Mouse (Mus musculus): ENCODE measurements around the gene Cbl. TPM values are rescaled to one million over a fixed set of nuclear protein-coding genes. Genes with fewer than 3 reads are reported as not detected.
"Not testable (repeated sequence)": the region's sequence is repeated elsewhere in the genome, so short reads cannot be mapped to it uniquely, and the experiment has no call there.

The Cbl gene
- total RNA-seq, 2 experiments from 2014 or later = 61.7 to 66.5 TPM

DNA sequence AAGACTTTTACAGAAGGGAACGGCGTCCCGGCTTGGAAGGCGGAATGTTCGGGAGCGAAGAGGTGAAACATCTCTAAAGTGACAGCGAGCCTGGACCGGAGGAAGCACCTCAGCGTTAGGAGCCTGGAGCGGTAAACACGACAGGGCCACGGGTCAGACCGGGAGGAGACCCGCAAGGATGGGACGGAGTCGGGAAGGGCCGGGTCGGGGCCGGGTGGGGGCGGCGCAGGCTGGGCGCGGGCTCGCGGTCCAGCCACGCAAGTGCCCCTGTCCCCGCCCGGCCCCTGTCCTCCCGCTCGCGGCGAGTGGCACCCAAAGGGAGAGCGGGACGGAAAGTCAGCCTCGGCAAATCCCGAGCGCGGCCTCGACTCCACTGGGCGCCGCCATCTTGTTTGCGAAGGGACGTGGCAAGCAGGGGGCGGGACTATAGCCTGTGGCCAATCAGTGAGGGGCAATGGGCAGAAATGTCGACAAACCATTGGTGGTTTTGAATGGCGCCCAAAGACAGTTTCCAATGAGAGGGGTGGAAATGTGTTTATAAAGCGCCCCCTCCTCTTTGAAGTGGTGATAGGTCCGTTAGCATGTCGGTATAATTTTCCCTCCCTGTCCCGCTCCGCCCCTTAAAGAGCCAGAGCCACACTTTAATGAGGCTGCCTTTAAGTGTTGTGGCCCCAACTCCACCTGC lies 120.6 kb downstream of the Cbl start, which contains the start of the genes Gm49380 and Rnf26:
Gm49380 (minus strand) TSS at position 396 of the 685 bp plus-strand sequence.
Rnf26 (minus strand) TSS at position 413 of the 685 bp plus-strand sequence.
- DNase-seq (ENCODE audit: low spot score in 2 of 2) = peak; percentile 94 to 98
- no peak for TF ChIP-seq CTCF (conservative IDR thresholded peaks at IDR 0.05)
- H3K4me3 ChIP-seq = peak within 1 kb of the TSS; percentile 65
- peak within 1 kb of the TSS; percentile 76 for H3K27ac ChIP-seq

DNA sequence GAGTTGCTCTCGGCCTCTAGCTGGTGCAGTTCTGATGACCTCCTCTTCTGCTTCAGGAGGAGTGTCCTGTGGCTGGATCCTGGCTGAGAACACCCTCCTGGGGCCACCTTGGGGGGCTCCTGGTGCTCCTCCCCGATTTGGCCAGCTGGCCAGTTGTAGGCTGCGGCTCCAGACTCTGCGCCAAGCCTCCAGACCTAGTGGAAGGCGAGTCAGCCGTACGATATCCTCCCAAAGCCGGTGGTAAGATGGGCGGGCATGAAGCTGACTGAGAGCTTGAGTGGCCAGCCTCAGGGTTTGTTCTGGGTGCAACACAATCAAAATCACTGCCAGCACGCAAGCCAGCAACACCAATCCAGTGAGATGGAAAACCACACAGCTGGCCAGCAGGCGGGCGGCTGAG lies 121.9 kb downstream of the Cbl start:
- H3K4me3 ChIP-seq; DNase-seq (ENCODE audit: low spot score in 2 of 2); H3K27ac ChIP-seq: not testable (repeated sequence)

DNA sequence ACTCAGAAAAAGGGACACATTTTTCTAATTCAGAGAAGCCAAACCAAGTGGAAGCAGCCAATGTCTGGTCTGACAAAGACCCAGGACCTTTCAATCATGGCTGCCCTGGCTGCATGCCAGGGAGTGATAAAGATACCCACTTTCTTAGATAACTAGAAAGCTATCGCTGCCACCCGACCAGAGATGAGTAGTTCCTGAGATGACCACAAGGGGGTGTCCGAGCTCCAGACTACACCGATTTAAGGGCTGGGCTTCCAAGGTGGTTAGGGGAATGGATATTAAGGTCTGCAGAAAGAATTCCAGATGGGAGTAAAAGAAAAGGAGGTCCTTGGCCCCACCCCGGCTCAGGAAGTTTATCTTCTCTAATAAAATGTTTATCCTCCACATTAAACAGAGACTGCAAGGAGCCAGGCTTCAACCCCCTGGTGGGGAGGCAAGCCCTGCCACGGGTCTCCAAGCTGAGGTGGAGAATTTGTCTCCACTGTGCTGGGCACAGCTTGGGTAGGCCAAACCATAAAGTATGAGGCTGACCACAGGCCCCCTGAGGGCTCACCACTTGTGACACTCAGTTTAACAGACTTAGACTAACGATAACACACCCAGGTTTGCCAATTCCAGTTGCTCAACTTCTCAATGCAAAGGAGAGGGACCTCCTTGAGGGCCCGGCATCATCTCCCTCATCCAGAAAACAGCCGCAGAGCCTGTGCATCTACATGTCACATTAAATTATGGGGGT lies 124.3 kb downstream of the Cbl start:
- peak; percentile 77 to 86 for DNase-seq (ENCODE audit: low spot score in 2 of 2)
- TF ChIP-seq CTCF (conservative IDR thresholded peaks at IDR 0.05) = peak; percentile 92
- Histone ChIP-seq H3K27ac (peak overlapping the region; percentile 32; the same call in 1 of the 2 replicates), H3K4me3 (peak overlapping the region; percentile 17; the same call in 1 of the 2 replicates)

DNA sequence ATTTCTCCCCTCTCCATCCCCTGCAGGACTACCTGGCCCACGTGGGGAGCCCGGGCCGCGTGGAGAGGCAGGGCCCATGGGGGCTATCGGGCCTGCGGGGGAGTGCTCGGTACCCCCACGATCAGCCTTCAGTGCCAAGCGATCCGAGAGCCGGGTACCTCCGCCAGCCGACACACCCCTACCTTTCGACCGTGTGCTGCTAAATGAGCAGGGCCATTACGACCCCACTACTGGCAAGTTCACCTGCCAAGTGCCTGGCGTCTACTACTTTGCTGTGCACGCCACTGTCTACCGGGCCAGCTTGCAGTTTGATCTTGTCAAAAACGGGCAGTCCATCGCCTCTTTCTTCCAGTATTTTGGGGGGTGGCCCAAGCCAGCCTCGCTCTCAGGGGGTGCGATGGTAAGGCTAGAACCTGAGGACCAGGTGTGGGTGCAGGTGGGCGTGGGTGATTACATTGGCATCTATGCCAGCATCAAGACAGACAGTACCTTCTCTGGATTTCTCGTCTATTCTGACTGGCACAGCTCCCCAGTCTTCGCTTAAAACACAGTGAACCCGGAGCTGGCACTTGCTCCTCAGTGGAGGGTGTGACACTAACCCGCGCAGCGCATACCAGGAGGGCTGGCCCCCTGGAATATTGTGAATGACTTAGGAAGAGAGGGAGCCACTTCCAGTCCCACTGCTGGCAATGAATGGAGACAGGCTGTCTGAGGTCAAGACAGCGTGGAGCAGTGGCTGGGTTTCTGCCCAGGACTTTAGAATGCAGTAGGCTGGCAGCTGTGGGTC lies 125.4 kb downstream of the Cbl start:
- DNase-seq (ENCODE audit: low spot score in 2 of 2) = no peak
- H3K27ac ChIP-seq = peak overlapping the region; percentile 83; the same call in 1 of the 2 replicates
- H3K4me3 ChIP-seq = peak overlapping the region; percentile 17
- no peak for TF ChIP-seq CTCF (conservative IDR thresholded peaks at IDR 0.05)

DNA sequence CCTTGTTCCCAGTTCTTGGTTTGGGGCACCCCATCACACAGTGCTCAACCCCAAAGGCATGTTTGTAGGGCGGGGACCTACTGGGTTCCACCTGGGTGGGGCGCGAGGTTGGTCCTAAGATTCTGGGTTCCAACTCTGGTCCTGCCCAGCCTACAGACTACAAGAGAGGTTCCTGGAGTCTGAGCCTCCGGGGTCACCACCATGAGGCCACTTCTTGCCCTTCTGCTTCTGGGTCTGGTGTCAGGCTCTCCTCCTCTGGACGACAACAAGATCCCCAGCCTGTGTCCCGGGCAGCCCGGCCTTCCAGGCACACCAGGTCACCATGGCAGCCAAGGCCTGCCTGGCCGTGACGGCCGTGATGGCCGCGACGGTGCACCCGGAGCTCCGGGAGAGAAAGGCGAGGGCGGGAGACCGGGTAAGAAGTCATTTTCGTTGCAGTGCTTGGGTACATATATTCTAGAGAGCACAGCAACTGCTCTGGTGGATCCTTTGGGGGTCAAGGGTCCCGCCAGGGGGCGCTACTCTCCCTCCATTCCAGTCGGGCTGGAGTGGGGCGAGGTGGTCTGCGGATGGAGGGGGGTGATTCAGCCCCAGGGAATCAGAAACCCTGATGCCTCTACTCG lies 126.2 kb downstream of the Cbl start:
- peak overlapping the region; percentile 17 for H3K4me3 ChIP-seq
- TF ChIP-seq CTCF (conservative IDR thresholded peaks at IDR 0.05) = peak; percentile 78
- H3K27ac ChIP-seq = peak overlapping the region; percentile 83
- DNase-seq (ENCODE audit: low spot score in 2 of 2) = peak in 1 of 2 experiments; percentile 64

DNA sequence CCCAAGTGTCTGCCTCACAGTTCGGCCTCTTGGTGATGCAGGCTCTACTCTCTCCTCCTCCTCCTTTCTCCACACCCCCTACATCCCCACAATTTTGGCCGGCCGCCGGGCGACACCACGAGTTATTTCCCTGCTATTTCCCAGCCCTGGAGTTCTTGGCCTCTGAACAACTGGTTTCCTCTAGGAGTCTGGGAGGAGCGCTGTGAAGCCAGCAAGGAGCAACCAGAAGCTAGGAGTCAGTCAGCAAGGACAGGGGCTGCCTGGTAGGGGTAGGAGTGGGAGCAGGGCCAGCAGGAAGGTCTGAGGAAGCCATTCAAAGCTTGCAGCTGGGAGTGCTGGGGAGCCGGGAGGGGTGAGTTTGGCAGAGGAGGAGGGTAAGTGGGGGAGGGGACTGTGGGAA lies 126.7 kb downstream of the Cbl start, which contains the start of gene C1qtnf5:
C1qtnf5 (plus strand) TSS at position 136 of the 400 bp plus-strand sequence.
- Histone ChIP-seq H3K4me3 (peak within 1 kb of the TSS; percentile 17), H3K27ac (peak within 1 kb of the TSS; percentile 83)
- no peak for TF ChIP-seq CTCF (conservative IDR thresholded peaks at IDR 0.05)
- DNase-seq (ENCODE audit: low spot score in 2 of 2) = peak; percentile 65 to 80

DNA sequence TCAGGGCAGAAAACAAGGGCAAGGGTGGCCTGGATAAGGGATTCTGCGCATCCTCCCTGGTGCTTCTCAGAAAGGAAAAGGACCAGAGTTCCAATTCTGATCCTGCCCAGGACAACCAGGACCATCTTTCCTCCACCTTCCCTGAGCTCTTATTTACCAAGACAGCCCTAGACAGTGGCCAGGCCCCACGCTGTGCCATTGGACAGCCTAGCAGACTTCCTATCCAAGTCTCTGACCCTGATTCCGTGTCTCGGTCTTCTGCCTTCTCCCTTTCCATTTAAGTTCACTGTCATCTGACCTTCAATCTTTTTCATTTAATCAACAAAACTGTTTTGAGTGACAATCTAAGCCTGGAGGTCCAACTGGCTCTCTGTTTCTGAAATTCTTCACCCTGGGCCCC lies 127.3 kb downstream of the Cbl start:
- no peak for DNase-seq (ENCODE audit: low spot score in 2 of 2)
- no peak for TF ChIP-seq CTCF (conservative IDR thresholded peaks at IDR 0.05)
- peak overlapping the region; percentile 83 for H3K27ac ChIP-seq

DNA sequence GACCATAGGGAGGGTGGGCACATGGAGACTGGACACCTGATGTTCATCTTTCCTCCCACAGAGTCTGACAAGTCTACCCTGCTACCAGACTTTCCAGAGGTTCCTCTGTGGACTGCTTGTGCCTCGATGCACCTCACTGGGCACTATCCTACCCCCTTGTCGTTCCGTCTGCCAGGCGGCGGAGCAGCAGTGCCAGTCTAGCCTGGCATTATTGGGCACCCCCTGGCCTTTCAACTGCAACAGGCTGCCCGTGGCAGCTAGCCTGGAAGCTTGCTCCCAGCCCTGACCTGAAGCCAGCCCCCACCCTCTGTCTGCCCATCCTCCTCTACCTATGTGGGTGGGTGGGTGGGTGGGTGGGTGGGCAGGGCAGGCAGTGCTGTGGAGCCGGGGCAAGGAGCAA lies 127.7 kb downstream of the Cbl start:
- Histone ChIP-seq H3K4me3 (no peak overlapping the region), H3K27ac (peak overlapping the region; percentile 83; the same call in 1 of the 2 replicates)
- DNase-seq (ENCODE audit: low spot score in 2 of 2) = no peak
- TF ChIP-seq CTCF (conservative IDR thresholded peaks at IDR 0.05) = no peak

More for the DNA sequence above, 127.3 kb downstream of the Cbl start:
- H3K4me3 ChIP-seq = no peak overlapping the region; the same call in 1 of the 2 replicates

DNA sequence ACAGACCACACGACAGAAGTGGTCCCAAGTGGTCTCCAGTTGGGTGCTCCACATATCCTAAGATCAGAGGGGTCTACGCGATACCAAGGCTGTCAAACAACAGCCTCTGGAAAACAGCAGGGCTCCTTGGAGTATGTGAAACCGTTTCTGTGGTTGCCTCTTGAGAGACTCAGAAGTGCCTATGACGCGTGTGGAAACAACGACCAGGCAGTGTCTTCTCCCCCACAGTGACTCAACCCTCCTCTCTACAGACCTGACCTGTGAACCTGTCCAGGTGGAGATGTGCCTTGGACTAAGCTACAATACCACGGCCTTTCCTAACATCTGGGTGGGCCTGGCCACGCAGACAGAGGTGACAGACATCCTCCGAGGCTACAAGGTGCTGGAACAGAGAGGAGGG lies 128.1 kb downstream of the Cbl start:
- Histone ChIP-seq H3K27ac (no peak overlapping the region; the same call in 1 of the 2 replicates), H3K4me3 (no peak overlapping the region)
- DNase-seq (ENCODE audit: low spot score in 2 of 2) = no peak
- TF ChIP-seq CTCF (conservative IDR thresholded peaks at IDR 0.05) = no peak

DNA sequence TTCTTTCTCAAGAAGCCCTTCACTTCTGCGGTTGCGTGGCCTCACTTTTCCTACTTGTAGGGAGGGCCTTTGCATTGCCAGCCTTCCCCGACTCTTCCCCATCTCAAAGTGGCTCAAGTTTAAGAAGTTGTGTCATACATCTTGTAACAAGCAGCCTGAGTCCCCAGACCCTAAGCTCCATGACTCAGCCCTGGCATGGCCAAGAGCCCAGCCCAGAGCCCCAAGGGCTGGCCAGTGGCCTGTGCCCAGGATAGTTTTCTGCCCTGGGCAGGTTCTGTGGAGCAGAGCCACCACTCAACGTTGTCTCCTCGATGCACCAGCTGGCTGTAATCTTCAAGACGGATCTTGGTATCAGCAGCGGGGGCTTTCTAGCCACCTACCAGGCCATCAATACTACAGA lies 129.0 kb downstream of the Cbl start:
- Histone ChIP-seq H3K4me3 (no peak overlapping the region), H3K27ac (no peak overlapping the region)
- no peak for DNase-seq (ENCODE audit: low spot score in 2 of 2)
- no peak for TF ChIP-seq CTCF (conservative IDR thresholded peaks at IDR 0.05)

DNA sequence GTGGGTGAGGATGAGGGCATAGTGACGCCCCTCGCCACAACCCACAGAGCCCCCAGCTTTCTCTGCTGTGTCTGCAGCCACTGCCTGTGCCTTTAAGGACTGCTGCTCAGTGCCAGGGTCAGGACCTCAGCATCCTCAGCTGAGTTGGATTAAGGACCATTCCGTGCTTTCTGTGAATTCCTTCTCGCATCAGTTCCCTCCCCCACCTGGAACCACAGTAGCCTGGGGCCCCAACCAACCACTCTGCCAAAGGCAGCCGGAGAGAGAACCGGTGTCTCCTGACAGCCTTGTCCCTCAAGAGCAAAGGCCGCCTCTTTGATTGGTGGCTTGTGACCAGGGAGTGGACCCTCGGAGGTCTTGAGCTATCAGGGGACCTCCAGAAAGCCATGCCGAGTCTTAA lies 132.4 kb downstream of the Cbl start, which contains the start of gene Mfrp:
Mfrp (plus strand) TSS at position 240 of the 400 bp plus-strand sequence.
- no peak within 1 kb of the TSS for H3K4me3 ChIP-seq
- H3K27ac ChIP-seq = no peak within 1 kb of the TSS
- no peak for TF ChIP-seq CTCF (conservative IDR thresholded peaks at IDR 0.05)
- DNase-seq (ENCODE audit: low spot score in 2 of 2) = no peak

DNA sequence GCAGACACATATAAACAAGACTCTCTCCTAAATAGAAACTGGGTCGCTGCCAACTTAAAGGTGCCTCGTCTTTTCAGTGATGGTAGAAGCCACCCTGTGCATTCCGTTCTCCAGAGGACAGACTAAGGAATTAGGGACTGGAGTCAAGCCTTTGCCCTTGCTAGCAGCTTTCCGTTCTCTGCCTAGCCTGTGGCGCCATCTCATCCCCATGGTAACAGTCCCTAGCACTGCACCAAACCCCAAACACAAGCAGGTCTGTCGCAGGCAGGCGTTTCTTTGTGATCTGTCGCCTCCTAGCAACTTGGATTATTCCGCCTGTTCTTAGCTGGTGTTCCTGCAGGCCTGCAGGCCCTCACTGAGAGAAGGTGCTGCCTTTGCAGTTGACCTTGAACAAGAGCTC lies 137.3 kb downstream of the Cbl start:
- DNase-seq (ENCODE audit: low spot score in 2 of 2) = peak; percentile 54 to 76
- H3K27ac ChIP-seq = peak overlapping the region; percentile 93

More for the DNA sequence above, 137.3 kb downstream of the Cbl start:
- TF ChIP-seq CTCF (conservative IDR thresholded peaks at IDR 0.05) = no peak
- H3K4me3 ChIP-seq = no peak overlapping the region

Data from layer of hippocampus, adult 2 months (tissue).